In the genomic region with DNA sequence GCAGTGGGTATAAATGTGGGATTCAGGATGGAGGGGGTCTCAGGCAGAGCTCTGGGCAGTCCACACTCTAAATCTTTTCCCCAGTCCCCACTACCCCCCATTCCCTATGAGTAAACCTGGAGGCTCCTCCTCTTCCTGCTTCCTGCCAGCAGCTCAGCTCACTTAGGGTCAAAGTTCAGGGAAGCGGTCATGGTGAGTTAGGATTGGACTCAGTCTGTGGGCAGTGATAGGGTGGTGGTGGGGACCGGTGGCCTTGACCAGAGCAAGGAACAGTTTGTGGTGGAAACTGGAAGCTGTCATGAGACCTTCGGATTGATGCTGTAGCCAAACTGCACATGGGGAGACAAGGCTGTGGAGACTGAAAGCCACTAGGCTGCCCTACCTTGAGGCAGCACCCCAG, we compare ENCODE assay signal across 29 mouse cellular contexts. TPM values are rescaled to one million over a fixed set of nuclear protein-coding genes. Genes with fewer than 3 reads are reported as not detected.
DNase-seq lines count a peak whose midpoint lies in the region; ATAC-seq and TF ChIP-seq lines count a peak whose summit lies in the region.
"Had no signal": no experiment of that assay in that cellular context is flagged by ENCODE, and none has a peak within 500 bp of the region (broad histone marks: within the 10 kb centered on the region; RNA-seq: fewer than 3 reads in every experiment).

No protein-coding gene starts in this region.

- no peak overlapping the region for H3K4me2 ChIP-seq in neural tube, embryonic 11.5 days (ENCODE audit: low read depth)
- no peak overlapping the region for H3K4me2 ChIP-seq in neural tube, embryonic 15.5 days
- no peak overlapping the region for H3K4me2 ChIP-seq in liver, postnatal 0 days (ENCODE audit: low read depth, low read length)
- H3K4me2 ChIP-seq: heart, embryonic 13.5 days; hindbrain, embryonic 15.5 days; limb, embryonic 15.5 days; midbrain, embryonic 13.5 days had no signal

- H3K27me3 ChIP-seq in kidney, adult 2 months (replicated peaks; ENCODE audit: control insufficient read depth, insufficient read depth, low read length), result no peaks in the 10 kb centered on the region
- H3K27me3 ChIP-seq in neural tube, embryonic 11.5 days (ENCODE audit: control insufficient read depth, insufficient read depth, low read length), result no peaks in the 10 kb centered on the region
- no peaks in the 10 kb centered on the region for H3K27me3 ChIP-seq in neural tube, embryonic 15.5 days (replicated peaks)
- H3K27me3 ChIP-seq in liver, postnatal 0 days (ENCODE audit: insufficient read depth, low read length), result no peaks in the 10 kb centered on the region
- H3K27me3 ChIP-seq: hindbrain, embryonic 15.5 days; limb, embryonic 15.5 days; midbrain, embryonic 13.5 days had no signal

- ATAC-seq in neural tube, embryonic 11.5 days (ENCODE audit: insufficient read depth, low FRiP score, low TSS enrichment), result no peak
- no peak for ATAC-seq in neural tube, embryonic 15.5 days (ENCODE audit: low FRiP score)
- ATAC-seq in liver, postnatal 0 days, result peak; percentile 68
- no peak for ATAC-seq in CD4-positive, CD25-positive, alpha-beta regulatory T cell, adult 4 months
- ATAC-seq: forebrain, embryonic 16.5 days; midbrain, embryonic 13.5 days had no signal

- H3K36me3 ChIP-seq in kidney, adult 2 months (ENCODE audit: control insufficient read depth, insufficient read depth, low read length), result no peaks in the 10 kb centered on the region
- no peaks in the 10 kb centered on the region for H3K36me3 ChIP-seq in neural tube, embryonic 11.5 days (ENCODE audit: control insufficient read depth, insufficient read depth, low read length)
- H3K36me3 ChIP-seq in neural tube, embryonic 15.5 days, result no peaks in the 10 kb centered on the region
- H3K36me3 ChIP-seq in liver, postnatal 0 days (replicated peaks; ENCODE audit: insufficient read depth, low read length), result no peaks in the 10 kb centered on the region
- H3K36me3 ChIP-seq: hindbrain, embryonic 15.5 days; limb, embryonic 10.5 days; limb, embryonic 15.5 days; midbrain, embryonic 13.5 days had no signal

- TF ChIP-seq EP300 in liver, postnatal 0 days (IDR thresholded peaks at IDR 0.05; ENCODE audit: low read depth), result no peak

- no peak for TF ChIP-seq CTCF in kidney, adult 2 months (conservative IDR thresholded peaks at IDR 0.05; ENCODE audit: insufficient read depth, insufficient read length, low read depth, low read length)
- TF ChIP-seq CTCF in liver, postnatal 0 days (IDR thresholded peaks at IDR 0.05; ENCODE audit: low read depth), result no peak

- no peak overlapping the region for H3K4me3 ChIP-seq in kidney, adult 2 months (ENCODE audit: insufficient read depth, low read depth, low read length)
- no peak overlapping the region for H3K4me3 ChIP-seq in neural tube, embryonic 11.5 days (ENCODE audit: low read depth, low read length)
- no peak overlapping the region for H3K4me3 ChIP-seq in neural tube, embryonic 15.5 days (replicated peaks)
- H3K4me3 ChIP-seq in liver, postnatal 0 days (ENCODE audit: low read depth, low read length), result no peak overlapping the region
- H3K4me3 ChIP-seq: heart, embryonic 13.5 days; hindbrain, embryonic 15.5 days; limb, embryonic 10.5 days; limb, embryonic 15.5 days; midbrain, embryonic 13.5 days had no signal

- no peak overlapping the region for H3K9ac ChIP-seq in neural tube, embryonic 11.5 days (ENCODE audit: low read length)
- H3K9ac ChIP-seq in neural tube, embryonic 15.5 days (replicated peaks), result no peak overlapping the region
- H3K9ac ChIP-seq in liver, postnatal 0 days (replicated peaks), result no peak overlapping the region
- H3K9ac ChIP-seq: heart, embryonic 13.5 days; hindbrain, embryonic 15.5 days; limb, embryonic 15.5 days; midbrain, embryonic 13.5 days had no signal

- TF ChIP-seq POLR2A in kidney, adult 2 months (IDR thresholded peaks at IDR 0.05; ENCODE audit: low read depth, low read length), result no peak

- DNase-seq in kidney, adult 2 months, result peak; percentile 17
- no peak for DNase-seq in kidney, postnatal 4 days
- peak; percentile 6 for DNase-seq in neural tube, embryonic 11.5 days (ENCODE audit: low spot score)
- DNase-seq in liver, postnatal 0 days, result no peak
- DNase-seq in spleen, postnatal 14 days (ENCODE audit: low spot score in 2 of 2), result no peak
- DNase-seq: adrenal gland, adult 8-10 months; B cell, adult 2 months; cerebellum, adult 2 months; cerebellum, postnatal 14 days; heart, postnatal 10 days; kidney, adult 18-20 months; layer of hippocampus, adult 9-11 months; right cerebral cortex, adult 18-20 months; spleen, adult 18-20 months; thymus, postnatal 4 days had no signal

- no peak overlapping the region for H3K27ac ChIP-seq in kidney, adult 2 months (ENCODE audit: insufficient read depth, low read depth, low read length)
- no peak overlapping the region for H3K27ac ChIP-seq in neural tube, embryonic 11.5 days (ENCODE audit: low read depth, low read length)
- no peak overlapping the region for H3K27ac ChIP-seq in neural tube, embryonic 15.5 days (replicated peaks)
- no peak overlapping the region for H3K27ac ChIP-seq in liver, postnatal 0 days (ENCODE audit: low read depth)
- H3K27ac ChIP-seq: heart, embryonic 13.5 days; hindbrain, embryonic 15.5 days; kidney, postnatal 0 days; limb, embryonic 10.5 days; limb, embryonic 15.5 days; macrophage; midbrain, embryonic 13.5 days had no signal

- 68% methylated on average over 3 of the region's 3 CpGs for WGBS in kidney, adult 2 months
- WGBS in neural tube, embryonic 11.5 days, result 84% methylated on average over 3 of the region's 3 CpGs
- WGBS in neural tube, embryonic 15.5 days, result 91% methylated on average over 3 of the region's 3 CpGs
- WGBS in liver, postnatal 0 days (ENCODE audit: insufficient replicate concordance), result 67% methylated on average over 3 of the region's 3 CpGs

- H3K9me3 ChIP-seq in neural tube, embryonic 11.5 days (ENCODE audit: control insufficient read depth, low read length), result no peaks in the 10 kb centered on the region
- no peaks in the 10 kb centered on the region for H3K9me3 ChIP-seq in neural tube, embryonic 15.5 days (replicated peaks)
- no peaks in the 10 kb centered on the region for H3K9me3 ChIP-seq in liver, postnatal 0 days (ENCODE audit: low read length)
- H3K9me3 ChIP-seq: heart, embryonic 13.5 days; hindbrain, embryonic 15.5 days; limb, embryonic 10.5 days; limb, embryonic 15.5 days; midbrain, embryonic 13.5 days had no signal

- H3K4me1 ChIP-seq in kidney, adult 2 months (ENCODE audit: control insufficient read depth, insufficient read depth, low read length), result no peaks in the 10 kb centered on the region
- H3K4me1 ChIP-seq in neural tube, embryonic 11.5 days (ENCODE audit: control insufficient read depth, insufficient read depth, low read length), result no peaks in the 10 kb centered on the region
- H3K4me1 ChIP-seq in neural tube, embryonic 15.5 days, result no peaks in the 10 kb centered on the region
- H3K4me1 ChIP-seq in liver, postnatal 0 days (ENCODE audit: insufficient read depth), result 0 out of 2 replicates have a peak, but pooled peaks cover 3% of the 10 kb centered on the region
- H3K4me1 ChIP-seq: heart, embryonic 13.5 days; hindbrain, embryonic 15.5 days; limb, embryonic 10.5 days; limb, embryonic 15.5 days; midbrain, embryonic 13.5 days had no signal

RNA-seq across cellular contexts. Expression of gene Flt4, which starts 15.1 kb away (rescaled TPM):
- polyA plus RNA-seq in kidney, adult 2 months (2012; rRNA removed), result 9.7 and 9.9 TPM in 2 replicates
- 4.9 TPM in 2 replicates for polyA plus RNA-seq in neural tube, embryonic 11.5 days (2014; fragmentation: Nextera tagmentation; extraction: Ambion mirVana)
- 1.7 and 2.1 TPM in 2 replicates for polyA plus RNA-seq in neural tube, embryonic 15.5 days (2015; fragmentation: Nextera tagmentation; extraction: Ambion mirVana)
- polyA plus RNA-seq in liver, postnatal 0 days (2015; fragmentation: Nextera tagmentation; extraction: Ambion mirVana), result 4.3 and 4.9 TPM in 2 replicates
- not detected for polyA plus RNA-seq in CD4-positive, CD25-positive, alpha-beta regulatory T cell, adult 4 months (2017; shearing (Covaris generic))

RNA-seq across cellular contexts. Expression of gene Scgb3a1, which starts 39.3 kb away (rescaled TPM):
- polyA plus RNA-seq in kidney, adult 2 months (2012; rRNA removed), result not detected in 2 replicates
- polyA plus RNA-seq in neural tube, embryonic 11.5 days (2014; fragmentation: Nextera tagmentation; extraction: Ambion mirVana), result not detected in 2 replicates
- not detected in 2 replicates for polyA plus RNA-seq in neural tube, embryonic 15.5 days (2015; fragmentation: Nextera tagmentation; extraction: Ambion mirVana)
- polyA plus RNA-seq in liver, postnatal 0 days (2015; fragmentation: Nextera tagmentation; extraction: Ambion mirVana), result 0.25 and 0.33 TPM in 2 replicates
- under 1 TPM in 1 of 2 experiments, not detected in 1; 0.56 TPM for polyA plus RNA-seq in CD4-positive, CD25-positive, alpha-beta regulatory T cell, adult 4 months (2017; shearing (Covaris generic))
- polyA plus RNA-seq: cerebellum, adult 2 months; cortical plate, adult 2 months; embryonic facial prominence, embryonic 11.5 days; forebrain, embryonic 16.5 days; gonadal fat pad, adult 2 months; intestine, embryonic 14.5 days; kidney, postnatal 0 days; limb, embryonic 10.5 days; limb, embryonic 15.5 days; macrophage; midbrain, embryonic 13.5 days had no signal

Comparison
In these comparisons a context has a peak if more than half of its experiments do, and no peak if none do; other contexts are left out.
1. DNase-seq: peak in kidney, adult 2 months (single experiment) and neural tube, embryonic 11.5 days (single experiment); none in kidney, postnatal 4 days (0 of 2), liver, postnatal 0 days (single experiment) and spleen, postnatal 14 days (0 of 2).